Mouse (Mus musculus): ENCODE measurements at regions not wholly inside any gene's neighbourhood (a gene's known extent, or its start where the extent isn't known, plus 50 kb on each side); places are given as distances from the start of the nearest gene placed in this dataset.

GRCm38 (mm10) chr17:85848526-85848925 is 160.5 kb upstream of the Six2 start:
- no peak for DNase-seq (ENCODE audit: extremely low spot score in 1 of 2, low spot score in 1 of 2)

DNA sequence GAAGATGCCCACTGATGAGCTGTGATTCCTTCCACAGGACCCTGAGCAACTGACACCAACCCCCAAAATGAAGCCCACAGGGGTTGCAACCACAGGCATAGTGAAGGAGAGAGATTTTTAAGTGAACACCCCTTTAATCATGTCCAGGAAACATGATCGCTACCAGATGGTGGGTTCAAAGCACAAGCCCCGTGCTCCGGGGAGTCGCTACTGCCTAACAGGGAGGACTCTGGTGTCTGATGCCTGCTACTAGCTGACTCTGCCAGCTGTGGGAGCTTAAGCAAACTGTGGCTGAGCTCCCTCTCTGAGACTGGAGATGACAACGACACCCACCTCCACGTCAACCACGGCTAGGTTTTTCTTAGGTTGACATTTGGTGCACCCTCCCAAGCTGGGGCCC is 159.7 kb upstream of the Six2 start:
- DNase-seq (ENCODE audit: extremely low spot score in 1 of 2, low spot score in 1 of 2), result no peak

- no peak for DNase-seq (ENCODE audit: extremely low spot score in 1 of 2, low spot score in 1 of 2)
Observed at GRCm38 (mm10) chr17:85845059-85845458, 157.0 kb upstream of the Six2 start.

DNA sequence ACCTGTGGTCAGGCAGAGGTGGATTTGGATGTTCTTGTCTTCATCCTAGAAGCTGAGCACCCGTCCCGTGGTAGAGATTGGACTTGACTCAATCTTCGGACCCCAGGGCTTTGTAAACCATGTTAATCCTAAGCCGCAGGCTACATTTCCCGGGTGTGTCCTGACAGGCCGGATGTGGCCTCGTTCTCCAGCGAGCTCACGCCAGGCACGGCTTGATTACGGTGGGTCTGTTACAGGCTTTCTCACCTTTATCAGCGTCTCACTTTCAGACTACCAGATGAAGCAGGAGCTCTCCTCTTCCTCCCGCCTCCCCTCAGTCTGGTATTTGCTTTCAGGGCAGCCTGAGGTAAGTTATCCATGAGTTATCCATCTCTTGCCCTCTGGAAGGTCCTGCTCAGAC is 156.4 kb upstream of the Six2 start:
- DNase-seq (ENCODE audit: extremely low spot score in 1 of 2, low spot score in 1 of 2), result no peak

DNA sequence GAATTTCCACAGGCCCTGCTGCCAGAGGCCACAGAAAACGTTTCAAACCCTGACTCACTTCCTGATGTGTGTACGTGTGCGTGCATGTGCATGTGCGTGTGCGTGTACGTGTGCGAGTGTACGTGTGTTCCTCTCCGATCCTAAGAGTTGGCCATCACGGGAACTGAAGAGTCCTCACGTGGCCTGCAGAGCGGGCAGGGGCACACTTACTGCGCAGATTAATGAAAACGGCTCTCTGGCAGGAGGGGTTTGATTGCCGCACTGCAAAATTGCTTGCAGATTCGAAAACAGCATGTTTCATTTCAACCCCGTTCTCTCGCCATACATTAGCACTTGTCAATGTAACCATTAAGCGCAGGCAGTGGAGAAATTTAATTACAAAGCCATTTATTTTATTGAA is 135.0 kb upstream of the Six2 start:
- DNase-seq (ENCODE audit: extremely low spot score in 1 of 2, low spot score in 1 of 2), result no peak

DNA sequence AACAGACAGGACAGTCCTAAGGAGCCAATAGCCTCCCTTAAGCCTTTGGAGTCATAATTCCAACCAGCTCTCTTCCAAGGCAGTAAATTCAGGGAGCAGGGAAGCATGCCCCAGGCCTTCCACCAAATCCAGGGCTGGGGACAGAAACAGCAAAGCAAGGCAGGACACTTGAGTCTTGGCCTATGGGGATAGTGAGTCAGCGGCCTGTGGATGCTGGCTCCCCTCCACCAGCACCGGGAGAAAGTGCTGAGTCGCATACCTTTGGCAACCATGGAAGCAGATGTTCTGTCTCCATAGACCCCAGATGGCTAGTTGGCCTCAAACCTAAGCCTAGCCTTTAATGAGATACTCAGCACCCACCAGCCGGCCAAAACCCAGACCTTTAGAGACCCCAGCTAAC is 133.8 kb upstream of the Six2 start:
- DNase-seq (ENCODE audit: extremely low spot score in 1 of 2, low spot score in 1 of 2), result no peak

DNA sequence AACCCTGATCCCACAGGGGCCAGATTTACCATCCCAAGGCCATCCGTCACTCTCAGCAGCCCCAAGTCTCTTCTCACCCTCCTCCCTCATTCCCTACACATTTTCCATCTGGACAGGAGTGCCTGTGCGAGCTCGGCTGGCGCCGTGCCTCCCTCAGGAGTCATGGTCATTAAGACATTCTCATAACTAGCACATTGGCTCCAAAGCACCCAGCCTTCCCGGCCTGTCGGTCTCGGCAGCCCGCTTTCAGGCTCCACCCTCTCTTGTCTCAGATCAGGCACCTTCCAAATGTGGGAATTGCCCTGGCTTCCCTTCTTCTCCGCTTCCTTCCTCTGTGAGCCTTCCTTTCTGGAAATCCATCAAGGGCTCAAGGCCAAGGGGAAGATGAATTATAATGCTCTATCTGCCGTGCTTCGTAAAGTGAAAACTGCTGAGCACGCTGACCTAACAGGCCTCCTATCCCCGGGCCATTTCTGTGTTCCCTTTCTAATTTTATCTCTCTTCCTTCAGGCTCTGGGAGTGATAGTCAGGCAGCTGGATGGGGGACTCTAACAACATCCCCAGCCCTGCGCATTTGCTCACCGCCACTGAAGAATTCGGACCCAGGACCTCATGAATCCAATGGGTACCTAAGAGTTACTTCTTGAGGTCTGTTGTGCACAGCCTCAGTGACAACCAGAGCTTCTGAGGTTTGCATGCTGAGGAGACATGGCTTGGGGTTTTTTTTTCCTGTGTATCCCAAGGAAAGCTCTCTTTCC is 130.2 kb upstream of the Six2 start:
- no peak for DNase-seq (ENCODE audit: extremely low spot score in 1 of 2, low spot score in 1 of 2)

DNA sequence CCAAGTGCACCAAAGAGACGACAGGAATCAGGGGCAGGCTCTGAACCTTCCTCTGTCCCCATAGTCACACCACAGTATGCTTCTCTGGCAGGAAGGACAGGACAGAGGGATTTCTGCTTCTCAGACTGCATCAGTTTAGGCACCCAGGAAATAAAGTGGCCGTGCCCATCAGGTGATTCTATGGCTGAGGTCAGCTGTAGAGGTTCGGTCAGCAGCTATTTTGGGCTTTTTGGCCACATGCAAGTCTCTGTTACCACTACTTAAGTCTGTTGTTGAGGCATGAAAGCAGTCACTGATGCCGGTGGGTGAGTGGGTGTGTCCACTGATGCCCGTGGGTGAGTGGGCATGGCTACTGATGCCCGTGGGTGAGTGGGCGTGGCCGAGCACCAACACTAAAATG is 128.4 kb upstream of the Six2 start:
- DNase-seq (ENCODE audit: extremely low spot score in 1 of 2, low spot score in 1 of 2), result no peak

DNA sequence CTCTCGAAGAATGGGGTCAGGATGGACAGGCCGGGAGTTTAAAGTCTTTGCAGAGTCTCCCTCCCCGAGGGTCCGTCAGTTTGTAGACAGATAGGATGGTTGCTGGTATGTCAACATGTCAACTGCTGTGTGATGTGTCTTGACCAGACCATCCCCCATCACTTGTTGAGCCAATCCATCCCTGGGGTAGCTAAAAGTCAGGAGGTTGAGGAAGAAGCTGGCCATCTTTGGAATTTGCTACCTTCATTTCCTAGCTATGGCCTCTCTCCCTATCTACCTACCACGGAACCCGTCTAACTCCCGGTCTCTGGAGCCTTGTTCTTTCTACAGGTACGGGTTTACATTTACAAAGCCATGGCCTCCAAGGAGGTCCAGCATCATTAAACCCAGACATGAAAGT is 128.0 kb upstream of the Six2 start:
- DNase-seq (ENCODE audit: extremely low spot score in 1 of 2, low spot score in 1 of 2), result no peak

- DNase-seq (ENCODE audit: extremely low spot score in 1 of 2, low spot score in 1 of 2), result no peak
Observed at GRCm38 (mm10) chr17:85808580-85808979, 120.5 kb upstream of the Six2 start.

- DNase-seq (ENCODE audit: extremely low spot score in 1 of 2, low spot score in 1 of 2), result no peak
Observed at GRCm38 (mm10) chr17:85805726-85806359, 117.8 kb upstream of the Six2 start.

DNA sequence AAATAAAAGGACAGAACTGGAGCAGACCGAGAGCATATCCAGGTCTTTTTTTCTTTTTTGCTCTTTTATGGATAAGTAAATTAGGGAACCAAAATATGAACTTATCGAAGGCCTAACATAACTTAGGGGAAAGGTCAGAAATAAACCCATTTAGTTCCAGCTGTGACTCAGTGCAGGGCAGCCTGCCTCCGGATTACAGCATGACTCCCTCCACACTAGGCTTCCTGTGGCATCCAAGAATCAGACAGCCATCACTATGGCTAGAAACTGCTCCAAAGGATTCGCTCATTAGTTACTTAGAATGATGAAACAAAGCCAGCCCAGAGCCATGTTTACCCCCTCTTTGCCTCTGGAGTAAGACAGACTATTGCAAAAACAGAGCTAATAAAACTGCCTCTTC is 116.6 kb upstream of the Six2 start:
- DNase-seq (ENCODE audit: extremely low spot score in 1 of 2, low spot score in 1 of 2), result no peak

DNA sequence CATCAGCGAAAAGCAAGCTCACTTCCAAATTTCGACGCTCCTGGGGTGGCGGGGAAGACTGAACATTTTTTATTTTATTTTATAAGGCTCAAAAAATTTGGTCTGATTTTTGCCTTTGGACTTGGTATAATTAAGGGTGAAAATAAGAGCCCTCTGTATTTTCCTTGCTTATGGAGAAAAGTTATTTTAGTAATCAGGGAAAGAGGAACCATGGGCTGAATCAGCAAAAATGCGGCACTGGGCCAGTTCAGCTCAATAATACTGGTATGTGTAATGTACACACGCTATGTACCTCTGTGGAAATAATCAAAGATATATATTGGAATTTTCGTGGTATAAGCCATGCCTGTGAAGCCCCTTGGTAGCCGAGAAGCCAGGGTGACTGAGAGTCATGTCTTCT is 113.7 kb upstream of the Six2 start:
- no peak for DNase-seq (ENCODE audit: extremely low spot score in 1 of 2, low spot score in 1 of 2)

GRCm38 (mm10) chr17:85801079-85801605 is 113.1 kb upstream of the Six2 start:
- no peak for DNase-seq (ENCODE audit: extremely low spot score in 1 of 2, low spot score in 1 of 2)

DNA sequence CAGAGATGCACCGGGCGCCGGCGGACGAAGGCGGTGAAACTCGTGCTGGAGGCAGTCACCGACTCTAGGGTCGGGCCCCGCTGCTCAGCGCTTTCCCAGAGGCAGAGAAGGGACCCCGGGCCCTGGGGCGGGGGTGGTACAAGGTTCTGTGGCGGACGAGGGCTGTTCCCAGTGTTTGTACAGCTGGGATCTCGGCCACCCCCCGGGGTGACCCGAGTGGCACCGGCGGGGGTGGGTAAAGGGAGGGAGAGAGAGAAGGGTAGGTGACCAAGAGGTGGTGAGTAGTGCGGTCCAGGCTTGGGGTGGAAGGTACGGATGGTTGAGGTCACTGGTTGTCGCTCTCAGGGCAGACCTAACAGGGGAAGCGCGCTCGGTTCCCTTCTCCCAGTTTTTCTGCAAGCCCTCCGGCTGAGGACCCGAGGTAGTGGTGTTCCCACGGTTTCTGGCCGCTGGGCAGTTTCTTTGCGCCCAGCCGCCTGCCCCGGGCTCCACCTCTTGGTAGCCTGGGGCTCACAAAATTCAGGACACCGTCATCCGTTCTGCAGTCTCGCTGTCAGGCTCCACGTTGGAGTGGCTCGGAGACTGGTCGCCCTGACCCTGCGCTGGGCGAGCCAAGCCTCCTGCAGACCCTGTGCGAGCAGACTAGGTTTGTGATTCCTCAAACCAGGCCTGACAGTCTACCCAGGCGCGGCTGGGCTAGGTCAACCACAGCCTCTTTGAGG is 112.4 kb upstream of the Six2 start:
- no peak for DNase-seq (ENCODE audit: extremely low spot score in 1 of 2, low spot score in 1 of 2)

DNA sequence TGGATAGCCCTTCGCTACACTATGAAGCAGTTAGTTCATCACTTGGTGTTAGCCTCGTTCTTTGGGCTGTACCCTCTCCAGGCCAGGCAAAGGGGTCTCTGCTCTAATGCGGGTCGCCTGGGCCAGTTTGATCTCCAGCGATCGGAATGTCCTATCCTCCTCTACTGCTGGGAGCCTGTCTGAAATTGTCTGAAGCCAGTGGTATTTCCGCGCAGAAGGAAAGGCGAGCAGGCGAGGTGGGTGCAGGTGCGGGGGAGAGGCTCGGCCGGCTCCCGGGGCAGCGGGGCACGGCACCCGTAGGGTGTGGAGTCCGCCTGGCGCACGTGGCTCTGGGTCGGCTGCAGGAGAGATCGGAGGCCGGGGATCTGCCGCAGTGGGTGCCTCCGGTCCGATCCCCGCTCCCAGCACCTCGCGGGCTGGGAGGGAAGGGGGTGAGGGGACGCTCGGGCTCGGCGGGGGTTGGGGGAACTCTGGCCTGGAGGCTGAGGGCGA is 111.8 kb upstream of the Six2 start:
- DNase-seq (ENCODE audit: extremely low spot score in 1 of 2, low spot score in 1 of 2), result no peak

DNA sequence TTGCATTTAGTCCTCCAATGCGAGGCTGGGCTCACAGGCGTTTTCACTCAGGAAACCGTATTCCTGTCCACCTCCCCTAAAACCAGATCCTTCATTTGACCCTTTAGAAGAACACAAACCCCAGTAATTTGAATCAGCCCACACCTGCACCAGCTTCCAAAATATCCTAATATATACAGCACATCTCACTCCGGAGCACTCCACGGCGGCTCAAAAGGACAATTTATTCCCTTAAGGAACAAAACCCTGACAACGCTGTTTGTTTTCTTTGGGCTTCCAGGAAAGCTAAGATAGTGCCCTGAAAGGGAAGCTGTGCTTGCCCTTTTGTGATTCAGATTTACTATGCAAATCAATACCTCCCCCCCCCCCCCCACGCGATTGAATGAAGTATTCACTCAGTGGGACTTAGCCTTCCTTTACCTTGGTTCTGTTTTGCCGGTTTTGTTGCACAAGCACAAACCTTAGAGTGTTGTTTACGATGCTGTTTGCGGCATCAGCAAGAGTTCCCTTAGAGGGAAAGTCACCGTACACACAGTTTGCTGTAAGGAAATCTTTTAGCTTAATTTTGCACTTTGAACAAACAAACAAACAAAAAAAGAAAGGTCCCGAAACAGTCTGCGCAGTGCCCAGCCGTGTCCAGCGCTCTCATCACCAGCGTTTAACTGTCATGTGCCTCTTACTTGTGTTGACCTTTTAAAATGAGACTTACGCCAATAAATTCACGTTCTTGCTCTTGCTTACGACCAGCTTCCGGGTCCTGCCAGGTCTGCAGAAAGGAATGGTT is 111.2 kb upstream of the Six2 start:
- DNase-seq (ENCODE audit: extremely low spot score in 1 of 2, low spot score in 1 of 2), result no peak

GRCm38 (mm10) chr17:85797755-85798154 is 109.7 kb upstream of the Six2 start:
- DNase-seq (ENCODE audit: extremely low spot score in 1 of 2, low spot score in 1 of 2), result no peak

- no peak for DNase-seq (ENCODE audit: extremely low spot score in 1 of 2, low spot score in 1 of 2)
Observed at GRCm38 (mm10) chr17:85795820-85796219, 107.7 kb upstream of the Six2 start.

GRCm38 (mm10) chr17:85785625-85786294 is 97.7 kb upstream of the Six2 start:
- no peak for DNase-seq (ENCODE audit: extremely low spot score in 1 of 2, low spot score in 1 of 2)

Data from layer of hippocampus, postnatal 25 days (tissue).